Mouse (Mus musculus): ENCODE measurements around the gene Mrpl17. TPM values are rescaled to one million over a fixed set of nuclear protein-coding genes. Genes with fewer than 3 reads are reported as not detected.

Gene Mrpl17
- polyA plus RNA-seq, 1 experiment = 107 TPM

DNA sequence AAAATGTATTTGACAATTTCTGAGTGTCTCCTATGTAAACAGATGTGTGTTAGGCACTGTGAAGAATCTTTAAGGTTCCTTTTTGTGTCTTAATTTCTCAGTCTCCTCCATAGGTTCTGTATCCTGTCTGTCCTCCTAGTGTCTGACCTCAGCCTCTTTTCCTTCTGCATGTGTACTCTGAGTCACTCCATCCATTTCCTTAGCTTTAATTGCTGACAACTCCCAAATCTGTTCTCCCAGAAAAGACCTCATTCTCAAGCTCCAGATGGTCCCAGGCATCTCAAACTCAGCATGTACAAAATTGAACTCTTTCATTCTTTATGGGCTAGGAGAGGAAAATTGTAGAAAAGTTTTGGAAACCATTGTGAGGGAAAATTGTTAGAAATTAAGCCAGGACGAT, 8.1 kb downstream of the Mrpl17 start:
- Histone ChIP-seq H3K4me1 (ENCODE audit: control insufficient read depth, insufficient read depth, insufficient read length) (no peaks in the 10 kb centered on the region), H3K27me3 (ENCODE audit: control insufficient read depth, insufficient read depth, low read length) (no peaks in the 10 kb centered on the region), H3K27ac (ENCODE audit: insufficient read depth, low read length) (no peak overlapping the region), H3K36me3 (ENCODE audit: control insufficient read depth, insufficient read depth, low read length) (no peaks in the 10 kb centered on the region), H3K4me3 (ENCODE audit: extremely low read depth, insufficient read depth, insufficient read length) (no peak overlapping the region)
- no peak for TF ChIP-seq CTCF (IDR thresholded peaks at IDR 0.05; ENCODE audit: extremely low read depth, insufficient read depth, insufficient read length, insufficient replicate concordance)
- no peak for TF ChIP-seq POLR2A (IDR thresholded peaks at IDR 0.05; ENCODE audit: low read depth, low read length)
- WGBS = 48% methylated on average over 1 of the region's 1 CpGs
- no peak for DNase-seq (ENCODE audit: low read depth in 1 of 2, low spot score in 2 of 2)

DNA sequence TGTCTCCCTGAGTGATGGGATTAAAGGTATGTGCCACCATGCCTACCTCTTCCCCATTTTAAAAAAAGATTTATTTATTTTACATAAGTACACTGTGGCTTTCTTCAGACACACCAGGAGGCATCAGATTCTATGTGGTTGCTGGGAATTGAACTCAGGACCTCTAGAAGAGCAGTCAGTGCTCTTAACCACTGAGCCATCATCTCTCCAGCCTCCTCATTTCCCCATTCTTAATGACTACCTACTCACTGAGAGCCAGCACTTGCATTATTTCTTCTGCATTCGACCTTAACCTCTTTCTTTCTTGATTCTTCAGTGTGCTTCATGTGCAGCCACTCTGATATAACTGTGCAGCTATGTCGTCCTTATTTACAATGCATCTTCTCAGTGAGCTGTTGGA, 8.6 kb downstream of the Mrpl17 start:
- Histone ChIP-seq H3K4me1 (ENCODE audit: control insufficient read depth, insufficient read depth, insufficient read length) (no peaks in the 10 kb centered on the region), H3K27ac (ENCODE audit: insufficient read depth, low read length) (no peak overlapping the region), H3K27me3 (ENCODE audit: control insufficient read depth, insufficient read depth, low read length) (no peaks in the 10 kb centered on the region), H3K36me3 (ENCODE audit: control insufficient read depth, insufficient read depth, low read length) (no peaks in the 10 kb centered on the region), H3K4me3 (ENCODE audit: extremely low read depth, insufficient read depth, insufficient read length) (no peak overlapping the region)
- no peak for TF ChIP-seq POLR2A (IDR thresholded peaks at IDR 0.05; ENCODE audit: low read depth, low read length)
- TF ChIP-seq CTCF (IDR thresholded peaks at IDR 0.05; ENCODE audit: extremely low read depth, insufficient read depth, insufficient read length, insufficient replicate concordance) = no peak
- no peak for DNase-seq (ENCODE audit: low read depth in 1 of 2, low spot score in 2 of 2)
- 44% methylated on average over 2 of the region's 2 CpGs for whole genome bisulfite sequencing

DNA sequence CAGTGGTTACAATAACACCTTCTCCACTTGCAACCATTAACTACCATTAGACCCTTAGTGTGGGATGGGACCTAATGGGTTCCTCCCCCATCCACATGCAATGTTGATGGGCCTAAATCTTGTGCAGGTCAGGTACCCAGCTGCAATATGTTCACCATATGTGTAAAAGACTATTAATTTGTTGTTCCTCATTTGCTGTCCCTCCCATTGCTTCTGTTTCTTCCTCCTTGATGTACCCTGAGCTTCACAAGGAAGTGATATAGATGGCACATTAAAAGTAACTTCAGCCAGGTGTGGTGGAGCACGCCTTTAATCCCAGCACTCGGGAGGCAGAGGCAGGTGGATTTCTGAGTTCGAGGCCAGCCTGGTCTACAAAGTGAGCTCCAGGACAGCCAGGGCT, 13.9 kb downstream of the Mrpl17 start:
- no peaks in the 10 kb centered on the region for H3K36me3 ChIP-seq (ENCODE audit: control insufficient read depth, insufficient read depth, low read length)
- no peak for DNase-seq (ENCODE audit: low read depth in 1 of 2, low spot score in 2 of 2)
- H3K27ac ChIP-seq (ENCODE audit: insufficient read depth, low read length) = no peak overlapping the region
- H3K27me3 ChIP-seq (ENCODE audit: control insufficient read depth, insufficient read depth, low read length) = no peaks in the 10 kb centered on the region; the same call in 1 of the 2 replicates
- H3K4me1 ChIP-seq (ENCODE audit: control insufficient read depth, insufficient read depth, insufficient read length) = no peaks in the 10 kb centered on the region
- no peak for TF ChIP-seq POLR2A (IDR thresholded peaks at IDR 0.05; ENCODE audit: low read depth, low read length)
- TF ChIP-seq CTCF (IDR thresholded peaks at IDR 0.05; ENCODE audit: extremely low read depth, insufficient read depth, insufficient read length, insufficient replicate concordance) = no peak
- no peak overlapping the region for H3K4me3 ChIP-seq (ENCODE audit: extremely low read depth, insufficient read depth, insufficient read length)
- 76% methylated on average over 3 of the region's 3 CpGs for WGBS

DNA sequence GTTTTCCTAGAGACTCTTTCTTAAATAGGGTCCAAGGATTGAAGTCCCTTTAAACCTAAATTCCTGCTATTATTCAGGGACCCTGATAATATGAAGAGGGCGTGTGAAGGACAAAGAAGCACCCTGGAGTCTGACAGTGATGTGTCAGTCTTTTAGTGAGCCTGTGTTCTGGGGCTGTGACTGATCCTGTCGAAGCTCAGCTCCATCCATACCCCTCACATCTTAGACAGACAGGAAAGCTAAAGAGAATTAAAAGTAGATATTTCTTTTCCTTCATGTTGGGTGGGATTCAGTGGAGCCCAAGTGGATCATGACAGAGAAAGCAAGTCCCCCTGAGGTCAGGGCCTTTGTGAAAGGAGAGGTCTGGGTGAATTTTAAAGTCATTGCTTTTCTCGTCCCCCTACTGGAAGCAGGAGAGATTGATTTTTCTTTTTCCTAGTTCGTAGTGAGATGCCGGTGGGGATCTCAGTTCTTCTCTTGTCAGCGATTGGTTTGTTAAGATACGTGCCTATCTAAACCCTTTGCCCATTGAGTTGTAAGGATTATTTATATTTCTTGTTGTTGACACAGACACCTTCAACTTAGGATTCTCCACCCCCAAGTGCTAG, 15.0 kb downstream of the Mrpl17 start:
- no peak for TF ChIP-seq CTCF (IDR thresholded peaks at IDR 0.05; ENCODE audit: extremely low read depth, insufficient read depth, insufficient read length, insufficient replicate concordance)
- no peak for TF ChIP-seq POLR2A (IDR thresholded peaks at IDR 0.05; ENCODE audit: low read depth, low read length)
- WGBS = 42% methylated on average over 7 of the region's 7 CpGs
- no peaks in the 10 kb centered on the region for H3K36me3 ChIP-seq (ENCODE audit: control insufficient read depth, insufficient read depth, low read length)
- no peak overlapping the region for H3K27ac ChIP-seq (ENCODE audit: insufficient read depth, low read length)
- H3K4me1 ChIP-seq (ENCODE audit: control insufficient read depth, insufficient read depth, insufficient read length) = no peaks in the 10 kb centered on the region
- H3K27me3 ChIP-seq (ENCODE audit: control insufficient read depth, insufficient read depth, low read length) = peaks cover 1% of the 10 kb centered on the region; the same call in 1 of the 2 replicates
- no peak for DNase-seq (ENCODE audit: low read depth in 1 of 2, low spot score in 2 of 2)
- H3K4me3 ChIP-seq (ENCODE audit: extremely low read depth, insufficient read depth, insufficient read length) = no peak overlapping the region

DNA sequence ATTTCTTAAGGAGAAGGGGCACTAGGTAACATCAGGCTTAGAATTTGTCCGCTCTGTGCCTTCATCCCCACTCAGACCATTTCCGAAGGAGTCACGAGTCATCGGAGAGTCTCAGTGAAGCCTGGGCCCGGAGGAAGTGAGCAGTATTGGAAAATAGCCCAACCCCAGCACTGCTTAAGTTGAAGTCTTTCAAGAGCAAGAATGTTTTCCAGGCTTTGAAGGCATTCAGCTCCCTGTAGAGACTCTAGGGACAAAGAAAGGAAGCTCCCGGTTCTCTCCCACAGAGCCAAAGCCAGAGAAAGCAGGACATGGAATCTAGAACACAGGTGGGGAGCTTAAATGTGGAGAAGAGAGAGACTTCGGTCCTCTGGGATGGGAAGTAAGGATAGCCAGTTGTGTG, 17.2 kb downstream of the Mrpl17 start:
- TF ChIP-seq CTCF (IDR thresholded peaks at IDR 0.05; ENCODE audit: extremely low read depth, insufficient read depth, insufficient read length, insufficient replicate concordance) = no peak
- TF ChIP-seq POLR2A (IDR thresholded peaks at IDR 0.05; ENCODE audit: low read depth, low read length) = no peak
- no peak for DNase-seq (ENCODE audit: low read depth in 1 of 2, low spot score in 2 of 2)
- H3K27ac ChIP-seq (ENCODE audit: insufficient read depth, low read length) = no peak overlapping the region
- 84% methylated on average over 7 of the region's 7 CpGs for WGBS
- peaks cover 1% of the 10 kb centered on the region; the same call in 1 of the 2 replicates for H3K27me3 ChIP-seq (ENCODE audit: control insufficient read depth, insufficient read depth, low read length)
- H3K4me3 ChIP-seq (ENCODE audit: extremely low read depth, insufficient read depth, insufficient read length) = no peak overlapping the region
- no peaks in the 10 kb centered on the region for H3K36me3 ChIP-seq (ENCODE audit: control insufficient read depth, insufficient read depth, low read length)
- H3K4me1 ChIP-seq (ENCODE audit: control insufficient read depth, insufficient read depth, insufficient read length) = no peaks in the 10 kb centered on the region

DNA sequence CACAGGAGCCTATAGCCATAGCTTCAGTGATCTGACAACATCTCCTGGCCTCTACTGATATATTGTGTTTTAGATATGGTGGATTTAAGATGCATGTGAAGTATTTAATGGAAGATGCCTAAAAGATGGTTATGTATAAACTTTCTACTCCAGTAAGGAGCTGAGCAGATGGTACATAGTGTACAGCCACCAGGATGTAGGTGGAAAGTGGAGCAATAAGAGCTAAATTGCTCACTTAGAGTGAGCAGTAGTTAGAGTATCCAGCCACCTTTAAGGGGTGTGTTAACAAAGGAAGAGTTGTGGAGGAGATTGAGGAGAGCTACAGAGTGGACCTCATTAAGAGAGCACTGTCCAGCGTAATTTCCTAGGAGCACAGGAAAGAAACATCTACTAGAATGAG, 19.8 kb downstream of the Mrpl17 start:
- H3K27me3 ChIP-seq (ENCODE audit: control insufficient read depth, insufficient read depth, low read length) = peaks cover 17% of the 10 kb centered on the region
- 85% methylated on average over 1 of the region's 1 CpGs for WGBS
- no peak for DNase-seq (ENCODE audit: low read depth in 1 of 2, low spot score in 2 of 2)
- no peak overlapping the region for H3K4me3 ChIP-seq (ENCODE audit: extremely low read depth, insufficient read depth, insufficient read length)
- H3K4me1 ChIP-seq (ENCODE audit: control insufficient read depth, insufficient read depth, insufficient read length) = peaks cover 6% of the 10 kb centered on the region; the same call in 1 of the 2 replicates
- H3K36me3 ChIP-seq (ENCODE audit: control insufficient read depth, insufficient read depth, low read length) = no peaks in the 10 kb centered on the region
- no peak overlapping the region for H3K27ac ChIP-seq (ENCODE audit: insufficient read depth, low read length)
- TF ChIP-seq POLR2A (IDR thresholded peaks at IDR 0.05; ENCODE audit: low read depth, low read length) = no peak
- no peak for TF ChIP-seq CTCF (IDR thresholded peaks at IDR 0.05; ENCODE audit: extremely low read depth, insufficient read depth, insufficient read length, insufficient replicate concordance)

Data from spleen, adult 2 months (tissue).